Comparison of ENCODE assay signal across 9 mouse cellular contexts in genomic region chr2:170418748-170419147, GRCm38 (mm10). TPM values are rescaled to one million over a fixed set of nuclear protein-coding genes. Genes with fewer than 3 reads are reported as not detected.
A peak's percentile ranks its signal among the peaks of the same experiment; 100 is the strongest.
DNase-seq lines count a peak whose midpoint lies in the region; ATAC-seq and TF ChIP-seq lines count a peak whose summit lies in the region.
"Had no signal": no experiment of that assay in that cellular context is flagged by ENCODE, and none has a peak within 500 bp of the region (broad histone marks: within the 10 kb centered on the region; RNA-seq: fewer than 3 reads in every experiment).

No protein-coding gene starts in this region.

- H3K4me3 ChIP-seq in forebrain, embryonic 11.5 days (ENCODE audit: low read depth, low read length) = no peak overlapping the region
- no peak overlapping the region for H3K4me3 ChIP-seq in forebrain, embryonic 15.5 days
- no peak overlapping the region for H3K4me3 ChIP-seq in limb, embryonic 14.5 days (replicated peaks; ENCODE audit: low read length)
- H3K4me3 ChIP-seq: liver, embryonic 13.5 days had no signal

- no peak overlapping the region for H3K27ac ChIP-seq in forebrain, embryonic 11.5 days (ENCODE audit: low read depth, low read length)
- H3K27ac ChIP-seq in forebrain, embryonic 15.5 days (replicated peaks) = no peak overlapping the region
- no peak overlapping the region for H3K27ac ChIP-seq in limb, embryonic 14.5 days (replicated peaks; ENCODE audit: low read depth, low read length)
- H3K27ac ChIP-seq: liver, embryonic 13.5 days had no signal

- H3K4me2 ChIP-seq in forebrain, embryonic 11.5 days (ENCODE audit: low read depth, low read length, severe bottlenecking) = no peak overlapping the region
- H3K4me2 ChIP-seq in forebrain, embryonic 15.5 days (replicated peaks) = no peak overlapping the region
- no peak overlapping the region for H3K4me2 ChIP-seq in limb, embryonic 14.5 days (replicated peaks; ENCODE audit: low read depth, low read length, severe bottlenecking)
- H3K4me2 ChIP-seq: liver, embryonic 13.5 days had no signal

- peak; percentile 70 for DNase-seq in forebrain, embryonic 11.5 days (ENCODE audit: low spot score)
- peak; percentile 42 to 55 for DNase-seq in left cerebral cortex, postnatal 14 days (ENCODE audit: low spot score in 2 of 2)
- DNase-seq in left cerebral cortex, adult 9 months (ENCODE audit: low spot score in 2 of 2) = no peak
- peak; percentile 47 for DNase-seq in WW6 (ENCODE audit: low read depth, low spot score)
- peak; percentile 42 for DNase-seq in limb, embryonic 14.5 days (ENCODE audit: low spot score)
- DNase-seq in thymus, postnatal 25 days = peak; percentile 19
- no peak for DNase-seq in heart, postnatal 36 days
- DNase-seq: liver, embryonic 13.5 days had no signal

- intact Hi-C loops in left cerebral cortex, postnatal 14 days (cut with DNase I) = no loop called here
- intact Hi-C loops in heart, postnatal 36 days (cut with DNase I) = no loop called here

- 50% methylated on average over 10 of the region's 10 CpGs for WGBS in forebrain, embryonic 11.5 days
- 50% methylated on average over 10 of the region's 10 CpGs for WGBS in forebrain, embryonic 15.5 days
- WGBS in limb, embryonic 14.5 days = 42% methylated on average over 10 of the region's 10 CpGs

- no peaks in the 10 kb centered on the region for H3K27me3 ChIP-seq in forebrain, embryonic 11.5 days (ENCODE audit: control insufficient read depth, insufficient read depth, low read length)
- no peaks in the 10 kb centered on the region for H3K27me3 ChIP-seq in forebrain, embryonic 15.5 days
- H3K27me3 ChIP-seq in limb, embryonic 14.5 days (ENCODE audit: control insufficient read depth, insufficient read depth, low read length) = no peaks in the 10 kb centered on the region
- H3K27me3 ChIP-seq: liver, embryonic 13.5 days had no signal

- ATAC-seq in forebrain, embryonic 11.5 days (replicated peaks; ENCODE audit: low FRiP score) = no peak
- no peak for ATAC-seq in forebrain, embryonic 15.5 days (replicated peaks)
- no peak for ATAC-seq in limb, embryonic 14.5 days (ENCODE audit: low FRiP score, low read depth)

- H3K4me1 ChIP-seq in forebrain, embryonic 11.5 days (replicated peaks; ENCODE audit: control insufficient read depth, insufficient read depth, low read length) = no peaks in the 10 kb centered on the region
- H3K4me1 ChIP-seq in forebrain, embryonic 15.5 days = no peaks in the 10 kb centered on the region
- H3K4me1 ChIP-seq in limb, embryonic 14.5 days (ENCODE audit: control insufficient read depth, insufficient read depth, low read length) = no peaks in the 10 kb centered on the region
- H3K4me1 ChIP-seq: liver, embryonic 13.5 days had no signal

- no peak overlapping the region for H3K9ac ChIP-seq in forebrain, embryonic 11.5 days (ENCODE audit: low read length)
- H3K9ac ChIP-seq in forebrain, embryonic 15.5 days (replicated peaks) = no peak overlapping the region
- no peak overlapping the region for H3K9ac ChIP-seq in limb, embryonic 14.5 days (ENCODE audit: low read depth, low read length, severe bottlenecking)
- H3K9ac ChIP-seq: liver, embryonic 13.5 days had no signal

- TF ChIP-seq POLR2A in limb, embryonic 14.5 days (IDR thresholded peaks at IDR 0.05; ENCODE audit: borderline replicate concordance, extremely low read depth, insufficient read depth, insufficient read length) = no peak

- no peaks in the 10 kb centered on the region for H3K9me3 ChIP-seq in forebrain, embryonic 11.5 days (ENCODE audit: control insufficient read depth, low read length)
- no peaks in the 10 kb centered on the region for H3K9me3 ChIP-seq in forebrain, embryonic 15.5 days
- no peaks in the 10 kb centered on the region for H3K9me3 ChIP-seq in limb, embryonic 14.5 days (ENCODE audit: control insufficient read depth, low read length)
- H3K9me3 ChIP-seq: liver, embryonic 13.5 days had no signal

- H3K36me3 ChIP-seq in forebrain, embryonic 11.5 days (ENCODE audit: control insufficient read depth, insufficient read depth, low read length) = no peaks in the 10 kb centered on the region
- H3K36me3 ChIP-seq in forebrain, embryonic 15.5 days = no peaks in the 10 kb centered on the region
- H3K36me3 ChIP-seq in limb, embryonic 14.5 days (ENCODE audit: control insufficient read depth, insufficient read depth, low read length) = no peaks in the 10 kb centered on the region
- H3K36me3 ChIP-seq: liver, embryonic 13.5 days had no signal

RNA-seq across cellular contexts. Expression of gene Bcas1, which starts 8.9 kb away (rescaled TPM):
- polyA plus RNA-seq in forebrain, embryonic 11.5 days (2014; fragmentation: Nextera tagmentation; extraction: Ambion mirVana) = 0.33 and 0.45 TPM in 2 replicates
- 2.0 TPM in 2 replicates for polyA plus RNA-seq in forebrain, embryonic 15.5 days (2015; fragmentation: Nextera tagmentation; extraction: Ambion mirVana)
- total RNA-seq in left cerebral cortex, postnatal 14 days (2021) = 10 to 100 TPM; 53.7 to 70.4 TPM
- 0.74 and 1.0 TPM in 2 replicates for polyA plus RNA-seq in limb, embryonic 14.5 days (2012; rRNA removed)
- polyA plus RNA-seq in limb, embryonic 14.5 days (2014; fragmentation: Nextera tagmentation; extraction: Ambion mirVana) = 0.33 and 0.45 TPM in 2 replicates
- total RNA-seq in heart, postnatal 36 days (2021) = not detected

Comparison
In these comparisons a context has a peak if more than half of its experiments do, and no peak if none do; other contexts are left out.
1. DNase-seq: peak in forebrain, embryonic 11.5 days (single experiment), left cerebral cortex, postnatal 14 days (2 of 2), WW6 (single experiment), limb, embryonic 14.5 days (single experiment) and thymus, postnatal 25 days (single experiment); none in left cerebral cortex, adult 9 months (0 of 2) and heart, postnatal 36 days (0 of 2).